Mouse (Mus musculus) hematopoietic stem cell, adult 5-6 weeks (primary cell): Measurements from ENCODE around the gene Odf3l2. TPM values are rescaled to one million over a fixed set of nuclear protein-coding genes. Genes with fewer than 3 reads are reported as not detected.

Experiments
- ATAC-seq, 2 experiments: fragments of 125-278 bp in 1 of 2; replicated peaks in 1 of 2; 2 replicates each; pipeline ENCODE4 v1.8.0; 2016 to 2017; ENCODE audit warnings: inconsistent platforms in 2 of 2, mild to moderate bottlenecking in 2 of 2, moderate number of reproducible peaks in 2 of 2, low read depth in 1 of 2, moderate TSS enrichment in 1 of 2; ENCODE audit not compliant: low FRiP score in 2 of 2, poor library complexity in 2 of 2, severe bottlenecking in 2 of 2, insufficient read depth in 1 of 2, low TSS enrichment in 1 of 2
- total RNA-seq: library from RNA; stranded (forward); fragments of 172-1452, 232-1000 nt; gene quantifications from 2 replicates; pipeline ENCODE4 v1.2.3, GENCODE M21; 2017

Odf3l2 gene
- total RNA-seq, 1 experiment from 2014 or later = not detected

GRCm38 (mm10) chr10:79675346-79676035 is 30.0 kb upstream of the Odf3l2 start:
- no peak for ATAC-seq

DNA sequence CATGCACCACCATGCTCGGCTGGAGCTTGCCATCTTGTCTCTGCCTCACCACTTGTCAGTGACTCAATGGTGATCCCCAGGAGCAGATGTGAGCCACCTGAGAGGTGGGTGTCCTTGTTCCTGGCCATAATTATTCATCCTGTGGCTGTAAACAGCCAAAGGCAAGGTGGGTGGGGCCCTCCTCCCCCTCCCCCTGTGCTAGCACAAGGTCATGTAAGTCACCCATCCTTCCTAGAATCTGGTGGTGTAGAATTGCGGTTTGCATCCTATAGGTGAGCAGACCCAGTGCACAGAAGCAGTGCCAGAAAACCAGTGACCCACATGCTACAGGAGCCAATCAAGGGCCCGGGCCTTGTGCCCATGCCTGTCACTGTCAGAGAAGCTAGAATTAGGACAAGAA is 27.5 kb upstream of the Odf3l2 start:
- no peak for ATAC-seq

DNA sequence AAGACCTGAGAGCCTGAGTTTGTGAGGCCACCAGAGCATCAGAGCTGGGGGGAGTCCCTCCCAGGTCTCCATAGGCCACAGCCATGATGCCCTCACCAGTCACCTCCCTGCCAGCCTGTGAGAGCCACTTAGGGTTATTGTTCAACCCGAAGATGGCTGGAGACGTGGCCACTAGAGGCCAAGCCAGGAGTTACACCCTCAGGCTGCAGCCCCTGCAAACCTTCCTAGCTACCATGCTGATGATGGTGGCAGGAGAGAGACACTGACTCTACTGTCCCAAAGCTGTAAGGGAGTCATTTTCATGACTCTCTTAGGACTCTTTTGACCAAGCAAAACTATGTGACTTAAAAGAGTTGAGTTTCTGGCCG is 26.5 kb upstream of the Odf3l2 start:
- ATAC-seq = no peak

- ATAC-seq = no peak
Measured at GRCm38 (mm10) chr10:79671396-79672087, 26.0 kb upstream of the Odf3l2 start.

GRCm38 (mm10) chr10:79670071-79670888 is 24.7 kb upstream of the Odf3l2 start:
- no peak for ATAC-seq

DNA sequence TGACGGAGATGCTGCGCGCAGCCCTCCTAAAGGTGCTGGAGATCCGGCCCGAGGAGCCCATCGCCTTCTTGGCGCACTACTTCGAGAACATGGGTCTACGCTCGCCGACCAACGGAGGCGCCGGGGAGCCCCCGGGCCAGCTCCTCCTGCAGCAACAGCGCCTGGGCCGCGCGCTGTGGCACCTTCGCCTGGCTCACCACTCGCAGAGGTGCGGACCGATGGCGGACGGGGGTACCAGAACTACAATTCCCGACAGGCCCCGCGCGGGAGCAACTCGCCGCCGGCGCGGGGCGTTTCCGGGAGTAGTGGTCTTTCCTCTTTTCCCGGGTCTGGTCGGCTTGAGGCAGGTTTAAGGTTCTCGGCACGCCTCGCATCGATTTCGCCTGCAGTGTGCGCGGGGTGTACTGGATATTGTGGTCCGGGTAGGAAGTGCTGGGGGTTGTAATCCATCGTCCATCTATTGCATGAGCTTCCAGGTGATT is 24.1 kb upstream of the Odf3l2 start:
- peak; percentile 1 to 30; a peak in 1 of 4 replicates for ATAC-seq

DNA sequence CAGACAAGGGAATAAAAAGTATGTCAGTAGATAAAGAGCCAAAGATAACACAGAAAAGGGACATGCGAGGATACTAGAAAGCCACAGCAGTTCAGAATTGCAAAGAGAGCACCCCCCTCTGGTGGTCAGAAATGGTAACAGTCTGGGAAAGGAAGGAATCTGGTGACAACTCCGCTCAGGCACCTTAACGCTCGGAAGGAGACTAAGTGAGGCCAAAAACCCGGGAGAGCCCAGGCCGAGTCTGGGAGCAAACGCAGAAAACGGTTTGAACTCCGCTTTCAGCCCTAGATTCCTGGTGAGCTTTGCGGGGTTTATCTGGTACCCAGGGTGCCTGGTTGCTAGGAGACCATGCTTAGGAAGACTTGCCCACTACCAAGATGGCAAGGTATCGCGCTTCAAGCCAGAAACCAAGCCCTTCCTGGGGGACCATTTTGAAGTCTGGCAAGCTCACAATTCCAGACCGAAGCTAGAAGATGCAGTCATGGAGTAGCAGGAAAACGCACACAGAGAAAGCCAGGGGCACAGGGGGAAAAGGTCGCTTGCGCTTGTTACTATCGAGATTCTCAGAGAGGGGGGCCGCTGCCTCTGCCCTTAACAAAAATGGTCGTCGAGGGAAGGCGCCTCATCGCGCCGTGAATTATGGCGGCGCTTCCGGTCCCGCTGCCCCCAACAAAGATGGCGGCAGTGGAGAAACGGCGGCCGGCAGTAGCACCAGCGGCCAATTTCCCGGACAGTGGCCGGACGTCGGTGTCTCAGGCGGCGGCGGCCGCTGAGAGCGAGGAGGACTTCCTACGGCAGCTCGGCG is 23.4 kb upstream of the Odf3l2 start, which contains the start of gene Tpgs1:
TSS of gene Tpgs1 (plus strand) at position 599 of the 805 bp plus-strand sequence.
- ATAC-seq = peak; percentile 87 to 91

DNA sequence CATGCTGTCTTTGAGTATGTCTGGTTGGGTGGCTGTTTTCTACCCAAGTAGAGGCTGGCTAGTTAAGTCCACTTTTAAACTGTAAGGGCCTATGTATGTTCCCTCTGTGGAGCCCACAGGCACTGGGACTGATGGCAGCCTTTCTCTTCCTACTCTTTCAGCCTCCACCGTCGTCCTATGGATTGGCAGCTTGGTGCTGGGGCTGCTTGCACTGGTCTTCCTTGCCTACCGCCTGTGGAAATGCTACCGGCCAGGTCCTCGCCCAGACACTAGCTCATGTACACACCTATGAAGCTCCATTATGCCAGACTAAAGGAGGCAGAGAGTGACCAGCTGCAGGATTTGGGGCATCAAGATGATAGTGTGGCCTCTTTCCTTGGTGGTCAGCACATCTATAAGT is 22.5 kb upstream of the Odf3l2 start:
- ATAC-seq = no peak

DNA sequence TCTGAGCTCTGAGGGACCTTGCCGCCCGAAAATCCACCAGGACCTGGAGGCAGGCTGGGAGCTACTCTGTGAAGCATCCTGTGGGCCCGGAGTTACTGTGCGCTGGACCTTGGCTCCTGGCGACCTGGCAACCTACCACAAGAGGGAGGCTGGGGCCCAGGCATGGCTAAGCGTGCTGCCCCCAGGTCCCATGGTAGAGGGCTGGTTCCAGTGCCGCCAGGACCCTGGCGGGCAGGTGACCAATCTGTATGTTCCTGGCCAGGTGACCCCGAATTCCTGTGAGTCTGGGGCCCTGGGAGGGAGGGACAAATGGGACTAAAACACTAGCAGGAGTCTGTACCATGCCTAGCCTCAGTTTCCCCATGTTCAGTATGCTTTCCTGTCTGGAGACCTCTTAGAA is 21.0 kb upstream of the Odf3l2 start:
- ATAC-seq = no peak

DNA sequence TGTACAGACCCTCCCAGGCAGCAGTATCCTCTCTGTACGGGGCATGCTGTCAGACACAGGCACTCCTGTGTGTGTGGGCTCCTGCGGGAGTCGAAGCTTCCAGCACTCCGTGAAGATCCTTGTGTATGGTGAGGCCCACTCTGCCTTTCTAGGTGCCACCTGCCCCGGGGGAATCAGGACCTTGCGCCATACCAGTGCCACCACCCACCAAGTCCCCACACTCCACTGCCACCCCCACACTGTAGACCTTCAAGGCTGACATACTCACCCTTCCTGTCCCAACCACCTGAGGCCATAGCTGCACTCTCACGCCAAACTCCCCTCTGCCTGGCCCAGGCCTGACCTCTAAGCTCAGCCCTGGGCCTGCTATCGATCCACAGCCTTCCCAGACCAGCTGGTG is 19.5 kb upstream of the Odf3l2 start:
- ATAC-seq = no peak

DNA sequence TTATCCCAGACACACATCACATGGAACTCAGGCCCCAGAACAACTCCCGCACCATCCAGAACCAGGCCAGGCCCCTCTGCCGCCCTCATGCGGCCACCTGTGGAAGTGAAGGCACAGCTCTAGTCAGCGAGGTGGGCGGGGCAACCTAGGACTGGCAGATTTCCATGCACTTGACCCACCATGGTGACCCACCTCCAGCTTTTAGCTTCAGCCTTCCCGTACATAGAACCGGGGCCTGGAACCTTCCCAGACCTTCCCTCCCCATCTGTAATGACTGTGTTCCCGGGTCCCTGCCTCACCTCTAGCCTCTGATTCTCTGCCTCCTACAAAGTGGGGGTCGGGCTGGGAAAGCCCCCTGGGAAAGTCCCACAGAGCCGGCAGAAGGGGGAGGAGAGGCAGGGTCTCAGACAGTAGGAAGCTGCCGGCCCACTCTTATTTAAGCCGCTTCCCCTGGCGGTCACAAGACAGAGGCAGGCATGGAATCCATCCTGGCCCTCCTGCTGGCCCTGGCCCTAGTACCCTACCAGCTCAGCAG is 18.7 kb upstream of the Odf3l2 start, which contains the start of gene Madcam1:
TSS of gene Madcam1 (plus strand) at position 429 of the 535 bp plus-strand sequence.
- ATAC-seq = peak; percentile 56 to 63

- no peak for ATAC-seq
Measured at GRCm38 (mm10) chr10:79661861-79662260, 16.3 kb upstream of the Odf3l2 start.

DNA sequence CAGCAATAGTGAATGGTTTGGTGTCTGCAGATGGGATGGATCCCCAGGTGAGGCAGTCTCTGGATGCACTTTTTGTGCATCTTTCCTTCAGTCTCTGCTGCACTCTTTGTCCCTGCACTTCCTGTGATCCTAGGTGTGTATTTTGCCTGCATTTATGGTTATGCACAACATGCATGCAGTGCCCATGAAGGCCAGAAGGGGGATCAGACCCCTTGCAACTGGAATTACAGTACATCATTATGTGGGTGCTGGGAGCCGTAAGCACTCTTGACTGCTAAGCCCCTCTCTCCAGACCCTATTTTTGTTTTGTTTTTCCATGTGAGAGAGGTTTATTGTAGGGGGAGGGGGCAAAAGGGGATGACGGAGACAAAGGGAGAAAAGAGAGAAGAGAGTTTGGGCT is 14.8 kb upstream of the Odf3l2 start:
- ATAC-seq = no peak

DNA sequence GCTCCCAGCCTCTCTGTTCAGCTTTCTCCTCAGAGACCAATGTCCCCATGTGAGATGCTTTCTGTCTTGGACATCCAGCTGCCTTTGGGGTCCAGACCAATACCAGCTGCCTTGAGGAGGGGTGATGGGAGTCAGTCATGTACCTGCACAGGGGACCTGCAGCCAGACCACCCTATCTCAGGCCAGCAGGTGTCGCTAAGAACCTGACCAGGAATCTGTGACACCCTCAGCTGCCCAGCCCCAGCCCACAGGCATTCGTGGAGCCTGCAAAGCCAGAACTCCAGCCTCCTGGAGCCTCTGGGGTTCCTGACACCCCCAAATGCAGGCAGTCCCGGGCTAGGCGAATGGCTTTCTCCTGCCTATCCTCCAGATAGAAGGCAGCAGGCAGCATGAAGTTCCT is 13.3 kb upstream of the Odf3l2 start:
- peak; percentile 49 to 50; a peak in 3 of 4 replicates for ATAC-seq

DNA sequence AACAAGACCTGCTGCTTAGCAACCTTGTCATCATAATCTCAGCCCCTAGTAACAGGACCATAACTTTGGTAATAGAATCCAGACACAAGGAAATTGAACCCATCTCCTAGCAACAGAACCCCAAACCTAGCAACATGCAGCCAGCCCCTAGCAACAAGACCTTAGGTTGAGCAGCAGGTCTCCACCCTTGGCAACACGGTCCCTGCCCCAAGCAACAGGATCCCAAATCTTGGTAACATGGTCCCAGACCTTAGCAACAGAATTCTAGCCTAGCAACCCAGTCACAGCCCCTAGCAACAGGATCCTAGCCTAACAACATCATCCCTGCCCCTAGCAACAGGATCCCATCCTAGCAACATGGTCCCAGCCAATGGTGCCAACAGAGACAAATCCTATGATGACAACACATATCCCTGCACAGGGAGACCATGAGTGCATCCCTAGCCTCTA is 9.4 kb upstream of the Odf3l2 start:
- no peak for ATAC-seq

- ATAC-seq = no peak
Measured at GRCm38 (mm10) chr10:79652789-79653188, 7.3 kb upstream of the Odf3l2 start.
